Mouse (Mus musculus) right cerebral cortex, postnatal 25 days (tissue): ENCODE data around the gene Mrps11.

Experiments
- DNase-seq: peaks from one replicate; pipeline ENCODE4 v3.0.0; 2022

Gene Mrps11

DNA sequence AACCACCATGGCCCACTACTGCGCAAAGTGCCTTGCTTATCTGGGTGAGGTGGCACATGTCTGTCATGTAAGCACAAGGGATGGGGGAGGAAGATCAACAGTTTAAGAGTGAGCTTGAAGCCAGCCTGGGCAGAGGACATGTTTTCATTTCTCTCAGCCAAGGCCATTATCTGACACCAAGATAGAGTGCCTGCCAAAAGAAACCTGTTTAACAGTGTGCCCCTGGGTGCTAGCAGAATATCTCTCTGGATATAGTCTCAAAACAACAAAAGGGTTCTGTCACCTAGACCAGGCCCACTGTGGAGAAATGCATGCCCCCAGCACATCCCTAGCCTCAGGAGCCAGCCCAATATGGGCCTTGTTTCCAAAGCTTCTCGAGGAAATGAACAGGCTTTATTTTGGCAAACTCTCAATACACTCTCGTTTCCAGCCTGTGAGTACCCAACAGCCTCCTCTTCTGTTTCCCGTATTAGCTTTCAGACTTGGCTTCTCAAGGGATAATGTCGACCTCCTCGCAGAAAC, 11.7 kb downstream of the Mrps11 start:
- no peak for DNase-seq

DNA sequence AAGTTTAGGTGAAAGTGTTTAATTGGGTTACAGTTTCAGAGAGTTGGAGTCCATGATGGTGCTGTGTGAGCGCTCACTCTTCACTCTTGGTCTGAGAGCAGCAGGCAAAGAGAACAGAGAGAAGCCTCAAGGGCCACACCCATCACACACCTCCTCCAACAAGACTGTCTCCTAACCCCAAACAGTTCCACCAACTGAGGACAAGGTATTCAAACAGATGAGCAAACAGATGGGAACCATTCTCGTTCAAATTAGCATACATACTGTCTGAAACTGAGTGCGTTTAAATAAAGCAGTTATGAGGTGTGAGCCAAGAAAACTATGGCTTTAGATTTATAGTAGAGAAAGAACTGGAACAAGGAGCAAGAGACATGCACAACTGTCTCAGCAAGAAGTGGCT, 13.7 kb downstream of the Mrps11 start:
- no peak for DNase-seq

DNA sequence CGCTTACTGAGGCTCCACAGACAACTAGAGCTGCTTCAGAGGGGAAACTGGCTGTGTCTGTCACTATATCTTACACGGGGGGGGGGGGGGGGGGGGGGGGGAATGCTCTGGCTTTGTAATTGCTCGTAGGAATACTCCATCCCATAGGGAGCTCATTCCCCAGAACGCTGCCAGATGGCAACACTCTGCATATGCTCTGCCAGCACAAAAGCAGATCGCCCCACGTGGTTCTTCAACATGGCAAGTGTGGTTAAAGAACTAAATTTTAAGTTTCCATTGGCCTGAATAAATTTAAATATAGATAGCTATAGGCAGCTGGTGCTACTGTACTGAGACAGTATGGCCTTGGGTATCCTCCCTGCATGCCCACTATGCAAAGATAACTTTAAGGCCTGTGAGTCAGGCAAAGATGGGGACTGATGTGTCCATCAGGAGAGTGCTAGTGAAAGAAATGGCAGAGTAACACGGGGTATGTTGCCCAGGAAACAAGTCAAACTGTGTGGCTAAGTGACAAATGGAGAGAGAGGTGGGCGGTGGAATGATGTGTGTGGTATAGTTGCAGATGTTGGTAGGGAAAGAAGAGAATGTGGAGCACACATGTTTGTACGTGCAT, 15.0 kb downstream of the Mrps11 start:
- peak; percentile 77 for DNase-seq

DNA sequence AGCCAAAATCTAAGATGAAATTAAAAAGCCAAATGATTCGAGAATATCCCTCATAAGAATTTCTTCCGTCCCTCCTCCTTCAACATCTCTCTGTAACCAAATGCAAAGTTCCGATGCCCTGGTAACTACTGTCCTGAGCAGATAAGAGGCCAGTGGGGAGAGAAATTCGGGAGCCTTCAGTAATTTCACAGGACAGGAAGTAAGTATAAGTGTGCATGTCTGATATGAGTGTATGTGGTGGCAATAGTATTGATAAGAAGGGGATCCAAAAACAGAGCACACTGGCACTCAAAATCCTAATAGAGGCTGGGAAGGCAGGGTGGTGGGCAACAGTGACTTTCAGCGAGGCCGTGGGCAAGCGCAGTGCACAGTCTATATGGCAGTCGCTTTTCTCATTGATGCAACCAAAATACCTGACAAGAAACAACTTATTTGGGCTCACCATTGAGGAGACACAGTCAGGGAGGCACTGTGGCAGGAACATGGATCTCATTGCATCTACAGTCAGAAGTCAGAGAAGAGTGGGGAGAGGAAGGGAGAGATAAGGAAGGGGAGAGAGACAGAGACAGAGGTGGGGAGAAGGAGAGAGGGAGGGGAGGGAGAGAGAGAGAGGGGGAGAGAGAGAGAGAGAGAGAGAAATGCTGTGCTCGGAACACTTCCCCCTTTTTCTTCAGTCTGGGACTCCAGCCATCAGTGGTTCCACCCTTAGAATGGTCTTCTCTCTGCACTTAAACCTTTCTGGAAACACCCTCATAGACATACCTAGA, 17.0 kb downstream of the Mrps11 start:
- DNase-seq: no peak

DNA sequence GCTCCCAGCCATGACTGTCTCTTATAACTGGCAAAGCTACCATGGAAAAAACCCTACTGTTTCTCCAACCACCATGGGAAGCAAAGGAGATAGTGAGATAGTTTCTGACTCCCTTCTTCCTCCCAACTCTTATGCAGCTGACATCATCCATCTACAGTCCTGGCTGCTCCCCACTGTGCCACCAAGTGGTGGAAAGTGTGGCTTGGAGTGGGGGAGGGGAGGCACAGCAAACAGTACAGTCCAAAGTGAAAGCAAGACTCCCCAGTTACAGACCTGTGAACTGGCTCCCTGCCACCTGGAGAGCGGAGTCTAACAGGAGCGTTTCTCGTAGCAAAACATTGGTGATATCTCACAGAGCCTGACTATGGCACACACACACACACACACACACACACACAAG, 20.9 kb downstream of the Mrps11 start:
- no peak for DNase-seq

DNA sequence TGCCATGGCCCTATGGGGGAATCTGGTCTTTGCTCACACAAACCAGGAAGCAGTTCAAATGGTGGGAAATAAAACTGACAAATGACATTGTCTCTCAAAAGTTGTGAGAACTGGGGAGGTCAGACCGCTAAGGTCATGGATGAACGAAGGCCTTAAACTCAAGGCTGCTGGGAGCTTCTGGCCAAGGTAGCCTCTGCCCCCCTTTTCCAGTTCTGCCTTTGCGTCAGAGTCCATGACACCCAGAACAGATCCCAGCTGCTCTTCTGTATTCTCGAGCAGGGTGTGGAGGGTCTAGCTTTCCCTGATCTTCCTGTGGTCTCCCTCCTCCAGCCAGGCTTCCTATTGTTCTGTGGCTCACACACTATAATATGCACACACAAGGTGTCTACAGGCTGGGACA, 24.3 kb downstream of the Mrps11 start:
- no peak for DNase-seq

DNA sequence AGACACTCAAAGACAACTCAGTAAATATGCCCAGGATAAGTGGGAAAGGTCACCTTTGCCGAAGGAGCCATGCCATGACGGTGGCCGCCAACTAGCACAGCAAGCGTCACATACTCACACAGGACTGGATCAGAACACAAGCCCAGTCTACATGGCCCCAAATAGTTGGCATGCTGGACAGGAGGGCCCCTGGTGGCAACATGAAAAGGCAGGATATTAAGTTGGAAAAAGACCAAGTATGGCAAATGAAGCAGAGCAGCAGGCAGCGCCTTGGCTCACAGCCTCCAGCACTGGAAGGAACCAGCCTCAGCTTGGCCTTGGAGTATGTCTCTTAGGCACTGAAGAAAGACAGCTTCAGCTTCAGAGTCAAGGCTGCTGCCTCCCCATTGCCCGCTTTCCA, 30.9 kb downstream of the Mrps11 start:
- no peak for DNase-seq

DNA sequence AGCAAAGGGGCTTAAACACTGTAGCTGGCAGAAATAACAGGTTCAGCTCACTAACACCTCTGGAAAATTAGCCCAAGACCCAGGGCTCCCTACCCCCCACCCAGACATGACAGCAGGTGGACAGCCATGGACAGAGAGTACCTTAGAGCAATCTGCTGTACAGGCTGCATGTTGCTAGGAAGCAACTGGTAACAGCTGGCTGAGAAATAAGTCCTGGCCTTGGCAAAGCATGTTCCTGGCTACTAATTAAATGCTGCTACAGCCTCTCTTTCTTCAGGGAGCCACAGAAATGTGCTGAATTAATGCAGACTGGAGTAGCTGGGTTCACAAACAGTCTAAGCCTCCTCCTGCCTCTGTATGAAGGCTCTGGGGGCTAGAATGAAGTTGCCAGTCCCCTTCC, 31.8 kb downstream of the Mrps11 start:
- DNase-seq: no peak

DNA sequence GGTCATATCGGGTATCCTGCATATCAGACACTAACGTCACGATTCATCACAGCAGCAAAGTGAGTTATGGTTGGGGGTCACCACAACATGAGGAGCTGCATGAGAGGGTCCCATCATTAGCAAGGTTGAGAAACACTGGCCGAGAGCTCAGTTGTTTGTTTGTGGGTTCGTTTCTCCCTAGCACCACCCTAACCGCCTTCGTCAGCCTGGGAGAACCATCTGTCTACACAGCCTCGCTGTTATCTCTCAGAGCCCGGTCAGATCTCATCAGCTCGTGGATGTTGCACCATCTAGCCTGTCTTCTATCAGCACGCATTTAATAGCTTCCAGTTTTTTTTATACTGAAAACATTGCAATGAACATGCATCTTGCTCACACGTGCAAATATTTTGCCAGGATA, 35.4 kb downstream of the Mrps11 start:
- DNase-seq: no peak

DNA sequence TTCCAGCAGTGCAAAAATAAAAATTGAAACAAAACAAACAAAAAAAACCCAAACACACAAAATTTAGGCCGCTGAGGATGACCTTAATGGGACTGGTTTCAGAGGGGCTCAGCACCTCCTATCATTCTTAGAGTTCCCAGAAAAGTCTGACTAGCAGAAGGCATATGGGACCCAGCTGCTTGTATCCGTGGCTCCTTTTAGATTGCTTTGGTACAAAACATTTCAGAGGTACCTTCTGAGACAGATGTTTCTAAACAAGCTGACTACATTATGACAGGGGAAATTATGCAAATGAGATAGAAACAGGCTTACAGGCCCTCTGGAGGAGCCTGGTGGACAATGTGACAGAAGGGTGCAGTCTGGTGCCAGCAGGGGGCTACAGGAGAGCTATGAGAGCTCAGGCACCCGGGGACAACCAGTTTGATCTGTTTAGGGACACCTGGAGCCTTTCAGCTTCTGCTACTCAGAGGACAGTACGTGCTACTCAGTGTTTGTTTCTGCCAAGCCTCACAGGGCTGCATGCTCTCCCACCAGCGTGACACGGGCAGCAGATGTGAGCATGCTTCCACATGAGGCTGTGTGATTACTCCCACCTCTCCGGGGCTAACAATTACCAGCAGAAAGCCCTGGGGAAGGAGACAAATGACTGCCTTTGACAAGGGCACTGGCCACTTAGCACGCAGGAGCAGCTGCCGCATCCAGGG, 43.9 kb downstream of the Mrps11 start:
- no peak for DNase-seq

DNA sequence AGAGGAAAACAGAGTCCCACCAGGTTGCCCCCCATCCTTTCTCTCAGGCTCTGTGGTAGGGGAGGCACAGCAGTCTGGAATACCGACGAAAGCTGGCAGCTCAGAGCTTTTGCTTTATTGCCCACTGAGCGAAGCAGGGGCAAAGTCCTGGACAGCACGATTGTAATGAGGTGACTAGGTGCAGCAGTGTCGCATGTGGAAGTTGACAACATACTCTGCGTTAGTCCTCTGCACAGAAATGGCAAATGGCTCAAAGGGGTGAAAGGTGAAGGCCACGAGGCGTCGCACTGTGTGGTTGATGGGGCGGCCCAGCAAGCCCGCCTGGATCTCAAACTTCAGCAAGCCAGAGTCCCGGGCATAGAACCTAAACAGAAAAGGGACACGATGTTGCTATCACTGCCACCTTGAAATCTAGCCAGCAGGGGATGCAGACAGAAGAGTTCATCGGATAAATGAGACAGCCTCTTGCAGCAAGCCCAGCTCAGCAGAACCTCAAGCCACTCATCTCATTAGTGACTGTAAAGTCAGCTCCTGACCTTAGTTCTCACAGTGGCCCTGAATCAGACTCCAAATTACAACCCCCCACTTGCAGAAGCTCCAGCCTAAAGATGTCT, 44.9 kb downstream of the Mrps11 start:
- DNase-seq: no peak

DNA sequence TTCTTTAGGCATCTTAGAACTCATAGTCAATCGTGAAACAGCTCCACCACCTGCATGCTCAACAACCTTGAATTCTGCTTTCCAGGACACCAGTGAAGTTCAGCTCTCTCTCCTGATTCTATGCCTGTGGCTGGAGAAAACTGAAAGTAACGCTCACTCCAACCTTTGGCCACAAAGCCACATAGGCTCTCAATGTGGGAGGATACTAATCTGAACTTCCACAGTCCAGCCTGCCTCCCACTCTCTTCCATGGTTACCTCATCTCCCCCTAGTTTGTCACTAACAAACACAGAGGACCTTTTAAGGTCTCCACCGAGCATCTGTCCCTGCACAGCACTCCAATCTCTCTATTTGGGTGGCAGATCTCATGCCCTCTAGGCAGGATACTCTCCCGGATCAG, 52.7 kb downstream of the Mrps11 start:
- no peak for DNase-seq

DNA sequence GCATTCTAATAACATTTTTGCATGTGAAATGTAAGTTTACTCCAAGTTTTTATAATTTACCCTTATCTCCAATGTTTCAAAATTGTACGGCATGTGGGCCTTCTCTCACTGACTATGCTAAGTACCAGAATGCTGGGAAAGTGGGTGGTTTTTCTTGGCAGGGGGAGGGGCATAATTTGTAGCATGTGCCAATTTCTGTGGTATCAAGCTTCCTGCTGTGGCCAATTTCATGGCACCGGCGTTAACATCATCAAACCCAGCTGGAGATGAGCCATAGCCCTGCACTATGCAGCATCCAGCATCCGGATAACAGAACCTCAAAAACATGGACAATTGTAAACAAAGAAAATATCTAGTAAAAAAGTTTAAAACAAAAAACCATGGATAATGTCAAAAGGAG, 54.3 kb downstream of the Mrps11 start:
- no peak for DNase-seq

DNA sequence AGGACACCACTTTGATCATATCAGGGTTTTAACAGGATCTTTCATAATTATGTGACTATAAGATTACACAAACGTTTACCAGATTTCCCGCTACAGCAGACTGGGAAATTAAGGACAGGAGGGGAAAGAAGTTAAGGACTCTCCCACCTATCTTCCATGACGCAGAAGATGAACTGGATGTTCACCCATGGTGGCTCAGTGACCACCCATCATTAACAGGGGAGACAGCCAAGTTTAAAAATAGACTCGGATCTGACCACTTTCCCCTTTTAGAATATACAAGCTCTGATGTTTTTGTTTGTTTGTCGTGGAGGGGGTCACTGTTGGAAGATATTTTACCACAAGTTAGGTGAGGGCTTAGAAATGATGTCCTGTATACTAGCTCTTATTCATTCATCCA, 58.7 kb downstream of the Mrps11 start:
- DNase-seq: no peak
